Mouse (Mus musculus) heart, adult 2 months (tissue): ENCODE data around the gene Slc25a42.

Experiments
- CTCF ChIP-seq: fragments of 200-600 bp; IDR thresholded peaks from 2 replicates; pipeline ENCODE4 v1.8.1; 2022; ENCODE audit warnings: antibody characterized with exemption, mild to moderate bottlenecking, moderate library complexity
- EP300 ChIP-seq: fragments of 200-500 bp; IDR thresholded peaks from 2 replicates; pipeline ENCODE4 v1.6.1; 2011; ENCODE audit warnings: low read depth, low read length, control low read depth; ENCODE audit not compliant: insufficient read depth
- POLR2A ChIP-seq: fragments of 200-500 bp; IDR thresholded peaks from 2 replicates; pipeline ENCODE4 v1.6.1; 2011; ENCODE audit warnings: mild to moderate bottlenecking, low read depth, low read length, control low read depth; ENCODE audit not compliant: insufficient read depth

DNA sequence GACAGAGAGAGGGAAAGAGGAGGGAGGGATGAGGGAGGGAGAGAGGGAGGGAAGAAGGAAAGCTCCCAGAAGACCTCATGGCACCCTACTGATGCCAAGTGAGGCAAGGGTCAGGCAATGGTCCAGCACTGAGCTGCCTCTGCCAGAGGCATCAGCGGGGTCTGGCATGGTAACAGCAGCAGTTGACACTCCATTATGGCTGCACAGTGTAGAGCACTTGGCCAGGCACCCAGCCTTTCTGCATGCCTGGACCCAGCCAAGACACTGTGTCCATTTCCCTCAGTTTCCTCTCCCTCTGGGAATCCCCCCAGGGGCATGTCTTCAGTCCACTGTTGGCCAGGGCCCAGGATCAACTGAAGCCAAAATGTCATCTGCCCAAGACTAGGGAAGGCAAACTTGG, 4.5 kb upstream of the Slc25a42 start:
- no peak for TF ChIP-seq CTCF
- TF ChIP-seq POLR2A = no peak
- TF ChIP-seq EP300 = peak; percentile 94
